Mouse (Mus musculus): ENCODE results near the gene Ctss.

DNA sequence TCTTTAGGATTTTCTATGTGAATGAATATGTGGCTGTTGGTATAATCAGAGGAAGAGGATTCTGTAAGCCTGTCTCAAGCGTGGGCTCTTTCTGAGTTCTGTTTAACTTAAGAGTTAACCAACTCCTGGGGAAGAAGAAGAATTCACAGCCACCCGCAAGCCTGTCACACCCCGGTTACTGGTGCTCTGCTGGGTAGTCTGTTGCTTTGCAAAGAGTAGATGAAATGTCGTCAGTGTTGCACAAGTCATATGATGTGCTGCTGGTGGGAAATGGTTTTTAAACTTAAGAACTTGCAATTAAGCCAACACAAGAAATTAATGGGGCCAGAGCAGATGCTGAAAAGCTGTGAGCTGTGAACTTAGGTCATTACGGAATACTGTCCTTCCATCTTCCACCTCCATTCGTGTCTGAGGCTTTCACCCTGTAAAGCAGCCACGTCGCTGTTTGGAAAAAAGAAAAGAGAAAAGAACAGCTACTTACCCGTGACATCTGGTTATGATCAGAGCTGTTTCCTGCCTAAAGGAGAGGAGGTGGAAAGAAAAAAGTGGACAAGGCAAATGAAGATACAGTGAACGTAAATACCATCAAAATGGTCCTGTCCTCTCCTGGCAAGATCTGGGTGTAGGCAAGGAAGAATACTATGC is 27.0 kb upstream of the Ctss start:
- TF ChIP-seq UBTF (IDR thresholded peaks at IDR 0.05; ENCODE audit: borderline replicate concordance, insufficient read depth, low read depth, low read length) = no peak
- no peak for TF ChIP-seq CTCF (IDR thresholded peaks at IDR 0.05 in 2 of 3, conservative IDR thresholded peaks at IDR 0.05 in 1 of 3; ENCODE audit: control insufficient read depth in 1 of 3, insufficient read depth in 1 of 3, low read depth in 2 of 3, low read length in 3 of 3, poor library complexity in 1 of 3, severe bottlenecking in 1 of 3)
- TF ChIP-seq ZKSCAN1 (IDR thresholded peaks at IDR 0.05; ENCODE audit: low read depth, low read length) = no peak
- TF ChIP-seq ETS1 (IDR thresholded peaks at IDR 0.05; ENCODE audit: low read depth, low read length) = no peak
